Mouse (Mus musculus) erythroblast, embryonic 14.5 days (primary cell): Measurements from ENCODE around the gene Ifnl3.

ENCODE experiments used
- GATA1 ChIP-seq: IDR thresholded peaks from 2 replicates; pipeline ENCODE4 v1.6.1; 2012; ENCODE audit warnings: low read length, inconsistent platforms, mixed read lengths
- TAL1 ChIP-seq: IDR thresholded peaks from 3 replicates; pipeline ENCODE4 v1.6.1; 2012; ENCODE audit warnings: low read length, inconsistent platforms, mixed read lengths

- TF ChIP-seq TAL1 (no peak), GATA1 (no peak)
Observed at GRCm38 (mm10) chr7:28562951-28563350, 40.3 kb downstream of the Ifnl3 start.
